Mouse (Mus musculus): ENCODE results near the gene Obsl1.

Obsl1 gene

GRCm38 (mm10) chr1:75450314-75451005 lies 55.8 kb downstream of the Obsl1 start, which contains the start of gene Asic4:
TSS of gene Asic4 (plus strand) at chr1:75450436.
- DNase-seq: peak; percentile 56 to 62

- no peak for DNase-seq
These were observed 56.7 kb downstream of the Obsl1 start for GRCm38 (mm10) chr1:75449377-75450135.

GRCm38 (mm10) chr1:75448937-75449336 lies 57.3 kb downstream of the Obsl1 start:
- no peak for DNase-seq

GRCm38 (mm10) chr1:75448052-75448431 lies 58.2 kb downstream of the Obsl1 start:
- DNase-seq: no peak

- DNase-seq: peak in 1 of 2 experiments; percentile 58
These were observed 58.8 kb downstream of the Obsl1 start for GRCm38 (mm10) chr1:75447265-75448051.

- peak; percentile 58 to 75 for DNase-seq
These were observed 59.6 kb downstream of the Obsl1 start for GRCm38 (mm10) chr1:75446656-75447055.

GRCm38 (mm10) chr1:75445751-75446611 lies 60.3 kb downstream of the Obsl1 start:
- peak; percentile 88 to 89 for DNase-seq

GRCm38 (mm10) chr1:75445141-75445701 lies 61.0 kb downstream of the Obsl1 start:
- no peak for DNase-seq

GRCm38 (mm10) chr1:75444208-75444607 lies 62.0 kb downstream of the Obsl1 start:
- DNase-seq: no peak

- DNase-seq: no peak
These were observed 62.8 kb downstream of the Obsl1 start for GRCm38 (mm10) chr1:75443247-75444024.

GRCm38 (mm10) chr1:75442811-75443210 lies 63.4 kb downstream of the Obsl1 start:
- no peak for DNase-seq

GRCm38 (mm10) chr1:75442171-75442570 lies 64.1 kb downstream of the Obsl1 start:
- no peak for DNase-seq

- DNase-seq: no peak
These were observed 64.7 kb downstream of the Obsl1 start for GRCm38 (mm10) chr1:75441471-75441996.

- DNase-seq: no peak
These were observed 65.6 kb downstream of the Obsl1 start for GRCm38 (mm10) chr1:75440661-75441060.

- DNase-seq: no peak
These were observed 67.5 kb downstream of the Obsl1 start for GRCm38 (mm10) chr1:75438782-75439181.

- peak; percentile 86 to 90 for DNase-seq
These were observed 70.5 kb downstream of the Obsl1 start, which contains the start of gene Gmppa for GRCm38 (mm10) chr1:75435475-75436328. TSS of gene Gmppa (plus strand) at chr1:75435930.

Measured in kidney, postnatal 4 days (tissue).